Mouse (Mus musculus) naive thymus-derived CD4-positive, alpha-beta T cell, adult 5 months (primary cell): ENCODE data around the gene Ptrh2. TPM values are rescaled to one million over a fixed set of nuclear protein-coding genes. Genes with fewer than 3 reads are reported as not detected.

Experiments
- polyA plus RNA-seq: library from polyadenylated mRNA; unstranded; fragments of 100-300 nt; shearing (Covaris generic); gene quantifications from one replicate; pipeline ENCODE4 v1.2.1, GENCODE M21; 2017

Gene Ptrh2
- polyA plus RNA-seq = 4.8 TPM

DNA sequence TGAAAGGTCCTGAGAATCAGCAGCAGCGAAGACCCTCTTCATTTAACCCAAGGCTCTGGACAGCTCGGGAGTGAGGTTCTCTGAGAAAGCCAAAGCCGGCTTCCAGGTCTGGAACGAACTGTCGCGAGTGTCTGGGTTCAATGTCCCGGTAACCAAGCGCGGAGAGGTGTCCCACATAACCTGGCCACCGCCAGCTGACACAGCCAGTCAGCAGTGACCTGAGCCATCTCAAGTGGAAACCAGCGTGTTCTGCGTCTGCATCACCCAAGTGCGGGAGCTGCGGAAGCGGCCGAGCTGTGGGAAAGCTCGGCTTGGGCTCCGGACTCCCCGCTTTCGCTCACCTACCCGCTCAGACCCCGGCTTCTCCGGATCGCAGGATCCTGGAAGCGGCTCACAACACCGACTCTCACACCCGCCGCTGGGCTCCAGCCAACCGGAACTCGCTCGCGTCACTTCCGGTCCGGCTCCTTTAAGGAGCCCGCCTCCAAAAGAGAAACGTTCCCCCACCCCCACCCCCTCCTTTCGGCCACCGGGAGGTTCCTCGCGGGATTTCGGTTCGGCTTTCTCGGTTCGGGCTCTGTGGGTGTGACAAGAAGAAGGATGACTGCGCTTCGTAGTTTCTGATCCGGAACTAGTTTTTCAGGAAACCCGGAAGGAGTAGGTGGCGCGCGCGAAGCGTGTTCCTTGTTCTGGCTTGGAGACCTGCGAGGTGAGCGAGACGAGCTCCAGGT, at the start of gene Ptrh2, which contains the start of gene Vmp1:
Gene Ptrh2, plus strand, starts transcription at position 591 of the 731 bp plus-strand sequence.
Gene Vmp1, minus strand, starts transcription at position 442 of the 731 bp plus-strand sequence.

Other genes starting within 250 kb of the Ptrh2 start
- gene Rnft1, start 199.3 kb upstream of the Ptrh2 start, polyA plus RNA-seq = 37.2 TPM
- gene Rps6kb1, start 139.2 kb upstream of the Ptrh2 start, polyA plus RNA-seq = 93.4 TPM
- gene Tubd1, start 139.0 kb upstream of the Ptrh2 start, polyA plus RNA-seq = 5.6 TPM
- gene Vmp1, start 149 bp upstream of the Ptrh2 start, polyA plus RNA-seq = 76.3 TPM
- gene Cltc, start 73.6 kb downstream of the Ptrh2 start, polyA plus RNA-seq = 142 TPM
- gene Dhx40, start 123.8 kb downstream of the Ptrh2 start, polyA plus RNA-seq = 118 TPM